Mouse (Mus musculus): ENCODE data around the gene Bnip1.
A peak's percentile ranks its signal among the peaks of the same experiment; 100 is the strongest.

Gene Bnip1

GRCm38 (mm10) chr17:26780750-26781571, at the start of gene Bnip1:
Gene Bnip1, plus strand, starts transcription at chr17:26781066.
- DNase-seq = peak; percentile 79

- no peak for DNase-seq
These were observed 38.3 kb upstream of the Bnip1 start for GRCm38 (mm10) chr17:26742581-26742980.

GRCm38 (mm10) chr17:26743294-26743693, 37.6 kb upstream of the Bnip1 start:
- no peak for DNase-seq

- no peak for DNase-seq
These were observed 30.9 kb upstream of the Bnip1 start for GRCm38 (mm10) chr17:26749975-26750374.

GRCm38 (mm10) chr17:26752297-26752696, 28.6 kb upstream of the Bnip1 start:
- peak; percentile 19 for DNase-seq

GRCm38 (mm10) chr17:26753476-26753875, 27.4 kb upstream of the Bnip1 start:
- DNase-seq = no peak

- DNase-seq = no peak
These were observed 13.6 kb upstream of the Bnip1 start for GRCm38 (mm10) chr17:26767100-26767753.

GRCm38 (mm10) chr17:26767754-26768124, 13.1 kb upstream of the Bnip1 start:
- no peak for DNase-seq

- DNase-seq = no peak
These were observed 4.7 kb upstream of the Bnip1 start for GRCm38 (mm10) chr17:26776211-26776610.

- no peak for DNase-seq
These were observed 2.9 kb upstream of the Bnip1 start for GRCm38 (mm10) chr17:26778001-26778400.

- DNase-seq = no peak
These were observed 2.3 kb upstream of the Bnip1 start for GRCm38 (mm10) chr17:26778430-26779100.

- DNase-seq = no peak
These were observed 1.4 kb upstream of the Bnip1 start for GRCm38 (mm10) chr17:26779471-26779870.

GRCm38 (mm10) chr17:26781610-26782043, 761 bp downstream of the Bnip1 start:
- DNase-seq = no peak

- no peak for DNase-seq
These were observed 3.7 kb downstream of the Bnip1 start for GRCm38 (mm10) chr17:26784525-26784924.

- peak; percentile 52 for DNase-seq
These were observed 5.7 kb downstream of the Bnip1 start for GRCm38 (mm10) chr17:26786586-26786985.

- no peak for DNase-seq
These were observed 8.1 kb downstream of the Bnip1 start for GRCm38 (mm10) chr17:26788986-26789385.

GRCm38 (mm10) chr17:26789460-26790268, 8.8 kb downstream of the Bnip1 start:
- no peak for DNase-seq

- DNase-seq = no peak
These were observed 9.7 kb downstream of the Bnip1 start for GRCm38 (mm10) chr17:26790269-26791214.

- DNase-seq = no peak
These were observed 10.7 kb downstream of the Bnip1 start for GRCm38 (mm10) chr17:26791580-26791979.

GRCm38 (mm10) chr17:26792096-26792495, 11.2 kb downstream of the Bnip1 start:
- DNase-seq = no peak

- no peak for DNase-seq
These were observed 12.4 kb downstream of the Bnip1 start for GRCm38 (mm10) chr17:26793068-26793765.

All from thymus, postnatal 25 days (tissue).